Mouse (Mus musculus) gastrocnemius, postnatal 25 days (tissue): Measurements from ENCODE around the gene Kars. TPM values are rescaled to one million over a fixed set of nuclear protein-coding genes. Genes with fewer than 3 reads are reported as not detected.
A peak's percentile ranks its signal among the peaks of the same experiment; 100 is the strongest.

Experiments used
- DNase-seq: peaks from one replicate; pipeline ENCODE4 v3.0.0; 2022
- long read RNA-seq, 2 experiments: library from polyadenylated mRNA; stranded (forward); transcript quantifications; one replicate each; pipeline ENCODE4 v2.0.0; 2021
- total RNA-seq, 2 experiments: library from RNA; stranded (reverse); gene quantifications; 1 replicate in 1 of 2; 2 replicates in 1 of 2; pipeline ENCODE4 v1.2.3; 2021

Kars gene
- total RNA-seq = 100 to 1,000 TPM; 102 to 112 TPM
- long read RNA-seq, experiment 1, transcript Kars-201 (14 exons, 2,008 nt) = major isoform, 37 of 98 reads
- long read RNA-seq, experiment 1, transcript Kars-202 (15 exons, 2,131 nt) = minor isoform, 13 of 98 reads
- long read RNA-seq, experiment 1, partial matches to known transcripts = 43 of 98 reads
- long read RNA-seq, experiment 1, other reads (novel, unspliced or antisense) = 5 of 98 reads
- long read RNA-seq, experiment 2, transcript Kars-201 (14 exons, 2,008 nt) = major isoform, 54 of 131 reads
- long read RNA-seq, experiment 2, transcript Kars-202 (15 exons, 2,131 nt) = minor isoform, 28 of 131 reads
- long read RNA-seq, experiment 2, partial matches to known transcripts = 47 of 131 reads
- long read RNA-seq, experiment 2, other reads (novel, unspliced or antisense) = 2 of 131 reads

GRCm38 (mm10) chr8:112010997-112011815 is at the start of gene Kars, which contains the start of gene Terf2ip:
TSS of gene Kars (minus strand) at chr8:112011323.
TSS of gene Terf2ip (plus strand) at chr8:112011398.
- peak; percentile 94 for DNase-seq

- DNase-seq = no peak
Observed at GRCm38 (mm10) chr8:112054456-112054855, 43.3 kb upstream of the Kars start.

DNA sequence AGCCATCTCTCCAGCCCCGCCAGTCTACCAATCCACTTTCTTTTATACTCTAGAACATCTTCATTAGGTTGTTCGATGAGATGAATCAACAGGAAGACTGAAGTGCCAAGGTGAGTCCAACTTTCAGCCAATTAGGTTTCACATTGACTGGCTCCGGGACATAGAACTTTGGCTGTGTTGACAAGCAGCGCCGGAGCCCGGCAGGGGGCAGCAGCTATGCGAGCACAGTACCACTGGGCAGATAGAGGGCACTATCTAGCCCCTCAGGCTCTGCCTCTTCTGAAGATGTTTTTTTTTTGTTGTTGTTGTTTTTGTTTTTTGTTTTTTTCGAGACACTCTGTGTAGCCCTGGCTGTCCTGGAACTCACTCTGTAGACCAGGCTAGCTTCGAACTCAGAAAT is 40.4 kb upstream of the Kars start:
- no peak for DNase-seq

GRCm38 (mm10) chr8:112049984-112050383 is 38.9 kb upstream of the Kars start:
- DNase-seq = no peak

DNA sequence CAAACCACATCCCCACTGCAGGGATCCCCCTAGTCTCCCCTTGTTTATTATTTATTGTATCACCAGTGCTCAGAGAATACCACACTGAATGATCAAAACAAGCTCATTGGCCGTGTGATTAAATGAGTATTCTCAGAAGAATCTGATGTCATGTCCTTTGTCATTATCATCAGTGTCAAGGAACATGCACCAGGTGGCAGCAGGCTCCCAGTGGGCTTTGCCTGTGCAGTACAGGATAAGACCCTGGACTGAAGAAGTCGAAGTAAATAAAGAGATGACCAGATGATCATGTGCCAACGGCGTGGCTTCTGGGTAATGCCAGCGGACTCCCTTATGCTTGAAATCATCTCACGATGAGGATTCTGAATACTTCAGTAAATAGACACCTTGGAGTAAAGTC is 37.2 kb upstream of the Kars start:
- DNase-seq = no peak

- DNase-seq = peak; percentile 16
Observed at GRCm38 (mm10) chr8:112045896-112046295, 34.8 kb upstream of the Kars start.

DNA sequence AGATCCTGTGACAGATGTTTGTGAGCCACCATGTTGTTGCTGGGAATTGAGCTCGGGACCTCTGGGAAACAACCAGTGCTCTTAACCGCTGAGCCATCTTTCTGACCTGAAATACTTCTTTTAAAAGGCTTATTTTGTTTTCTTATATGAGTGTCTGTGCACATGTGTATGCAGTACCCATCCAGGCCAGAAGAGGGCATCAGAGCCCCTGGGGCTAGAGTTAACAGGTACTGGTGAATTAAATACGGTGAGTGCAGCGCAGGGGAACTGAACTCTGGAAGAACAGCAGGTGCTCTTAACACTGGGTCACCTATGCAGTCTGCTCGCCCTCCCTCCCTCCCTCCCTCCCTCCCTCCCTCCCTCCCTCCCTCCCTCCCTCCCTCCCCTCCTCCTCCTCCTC is 34.1 kb upstream of the Kars start:
- no peak for DNase-seq

GRCm38 (mm10) chr8:112037521-112037920 is 26.4 kb upstream of the Kars start:
- no peak for DNase-seq

GRCm38 (mm10) chr8:112034603-112035002 is 23.5 kb upstream of the Kars start:
- DNase-seq = no peak

DNA sequence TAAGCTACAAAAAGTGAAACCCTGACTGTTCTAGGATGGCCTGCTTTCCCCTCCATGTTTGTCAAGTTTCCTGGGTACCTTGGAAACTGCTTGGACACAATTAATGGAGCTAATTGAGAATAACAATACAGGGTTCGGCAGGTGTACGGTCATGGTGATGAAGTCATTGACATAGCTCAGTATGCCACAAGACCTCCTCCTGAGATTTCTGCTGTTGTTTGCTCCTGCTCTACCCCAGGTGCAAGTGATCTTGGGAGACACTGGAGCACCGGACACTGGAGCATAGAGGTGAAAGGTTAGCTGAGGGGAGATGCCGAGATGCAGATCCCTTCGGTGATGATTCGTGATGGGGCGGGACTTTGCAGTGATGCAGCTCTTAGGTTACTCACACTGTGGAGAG is 21.9 kb upstream of the Kars start:
- DNase-seq = no peak

- DNase-seq = no peak
Observed at GRCm38 (mm10) chr8:112030663-112031062, 19.5 kb upstream of the Kars start.

- DNase-seq = no peak
Observed at GRCm38 (mm10) chr8:112029455-112029854, 18.3 kb upstream of the Kars start.

GRCm38 (mm10) chr8:112014936-112015335 is 3.8 kb upstream of the Kars start, which contains the start of gene Gm6793:
TSS of gene Gm6793 (minus strand) at chr8:112015036.
- DNase-seq = no peak

DNA sequence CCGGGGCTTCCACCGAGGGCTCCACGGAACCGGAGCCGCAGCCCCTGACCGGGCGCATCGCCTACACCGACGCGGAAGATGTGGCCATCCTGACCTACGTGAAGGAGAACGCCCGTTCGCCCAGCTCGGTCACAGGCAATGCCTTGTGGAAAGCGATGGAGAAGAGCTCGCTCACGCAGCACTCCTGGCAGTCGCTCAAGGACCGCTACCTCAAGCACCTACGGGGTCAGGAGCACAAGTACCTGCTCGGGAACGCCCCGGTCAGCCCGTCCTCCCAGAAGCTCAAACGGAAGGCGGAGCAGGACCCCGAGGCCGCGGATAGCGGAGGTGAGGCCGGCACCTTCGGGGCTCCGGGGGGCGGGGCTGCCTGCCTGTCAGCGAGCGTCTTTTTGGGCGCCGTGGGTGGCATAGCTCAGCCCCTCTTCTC is 706 bp upstream of the Kars start:
- DNase-seq = peak; percentile 42

GRCm38 (mm10) chr8:112009558-112009957 is 1.6 kb downstream of the Kars start:
- DNase-seq = no peak

DNA sequence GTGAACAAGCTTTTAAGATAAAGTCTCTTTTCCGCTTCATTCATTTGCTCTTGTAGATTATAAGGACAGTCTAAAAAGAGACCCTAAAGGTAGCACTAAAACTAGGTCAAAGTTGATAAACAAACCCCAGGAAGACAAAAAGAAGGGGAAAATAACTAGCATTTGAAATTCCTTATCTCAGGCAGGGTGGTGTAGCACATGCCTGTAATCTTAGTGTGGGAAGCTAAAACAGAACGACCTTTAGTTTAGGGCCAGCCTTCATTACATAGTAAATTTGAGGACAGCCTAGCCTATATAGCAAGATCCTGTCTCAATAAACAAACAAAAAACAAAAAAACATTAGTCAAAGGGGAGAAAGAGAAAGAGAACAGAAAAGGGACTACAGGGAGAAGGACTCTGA is 3.5 kb downstream of the Kars start:
- no peak for DNase-seq

DNA sequence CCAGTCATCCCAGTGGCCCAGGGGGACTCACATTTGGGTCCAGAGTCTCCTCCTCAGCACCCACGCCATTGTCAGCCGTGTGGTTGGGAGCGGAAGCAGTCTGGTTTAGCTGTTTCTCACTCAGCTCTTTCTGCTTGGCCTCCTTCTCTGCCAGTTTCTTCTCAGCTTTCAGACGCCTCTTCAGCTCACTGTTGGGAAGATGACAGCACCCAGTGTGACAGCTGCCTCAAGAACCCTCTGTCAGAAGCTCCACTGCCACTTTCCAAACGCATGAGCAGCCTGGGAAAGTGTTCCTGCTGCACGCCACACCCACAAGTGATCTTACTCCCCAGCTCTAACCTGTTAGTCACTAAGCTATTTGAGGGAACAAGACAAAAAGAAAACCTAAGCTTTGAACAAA is 5.5 kb downstream of the Kars start:
- peak; percentile 20 for DNase-seq

DNA sequence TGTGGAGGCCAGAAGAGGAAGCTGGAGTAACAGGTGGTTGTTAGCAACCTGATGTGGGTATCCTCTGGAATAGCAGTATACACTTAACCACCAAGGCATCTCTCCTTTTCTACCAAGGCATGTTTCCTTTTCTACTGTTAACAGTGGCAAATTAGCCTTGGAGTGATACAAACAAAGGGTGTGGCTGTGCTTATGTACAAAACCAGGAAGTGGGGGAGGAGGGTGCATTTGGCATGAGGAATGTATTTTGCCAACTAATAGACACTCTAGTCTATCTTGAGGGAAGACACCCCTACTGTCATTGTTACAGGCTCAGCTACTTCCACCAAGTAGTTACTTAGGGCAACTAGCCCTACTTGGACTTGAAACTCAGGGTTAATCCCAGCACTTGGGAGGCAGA is 6.4 kb downstream of the Kars start:
- DNase-seq = no peak

- DNase-seq = no peak
Observed at GRCm38 (mm10) chr8:111992703-111993039, 18.5 kb downstream of the Kars start.

- peak; percentile 81 for DNase-seq
Observed at GRCm38 (mm10) chr8:111992013-111992702, 19.0 kb downstream of the Kars start, which contains the start of gene Adat1. TSS of gene Adat1 (minus strand) at chr8:111992302.

DNA sequence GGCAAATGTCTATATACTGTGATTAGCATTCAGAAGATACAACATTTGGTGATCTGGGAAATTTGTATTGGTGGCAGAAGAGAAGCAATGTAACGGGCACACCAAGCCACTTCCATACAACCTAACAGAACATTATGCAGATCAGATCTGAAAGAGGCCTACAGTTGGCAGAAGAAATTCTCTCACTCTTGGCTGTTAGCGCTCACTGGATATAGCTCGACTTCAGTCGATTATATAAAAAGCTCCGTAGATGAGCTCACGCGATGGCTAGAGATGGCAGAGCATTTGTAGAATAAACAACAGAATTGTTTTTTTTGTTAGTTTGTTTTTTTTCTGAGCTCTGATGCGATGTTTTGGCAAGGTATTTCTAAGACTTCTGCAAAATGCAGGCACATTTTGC is 19.8 kb downstream of the Kars start:
- DNase-seq = no peak

DNA sequence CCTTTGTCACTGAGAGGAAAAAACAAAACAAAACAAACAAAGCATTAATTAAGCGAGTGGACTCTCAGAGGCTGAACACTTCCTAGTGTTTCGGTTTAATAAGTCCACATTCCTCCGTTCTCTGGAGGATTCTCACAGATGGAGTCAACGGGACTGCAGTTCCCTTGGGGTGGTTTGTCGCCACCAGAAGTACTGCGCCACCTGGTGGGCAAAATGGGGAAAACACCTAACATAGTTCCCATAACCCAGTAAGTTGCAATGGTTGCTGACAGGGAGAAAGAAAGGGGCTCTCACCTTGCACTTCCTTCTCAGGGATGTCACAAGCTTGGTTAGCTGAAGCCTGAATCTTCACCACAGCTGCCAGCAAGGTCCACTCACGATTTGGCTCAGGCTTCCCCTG is 21.2 kb downstream of the Kars start:
- peak; percentile 33 for DNase-seq

GRCm38 (mm10) chr8:111984511-111984910 is 26.6 kb downstream of the Kars start:
- no peak for DNase-seq
